Mouse (Mus musculus): ENCODE results near the gene Ptar1. TPM values are rescaled to one million over a fixed set of nuclear protein-coding genes. Genes with fewer than 3 reads are reported as not detected.

Gene Ptar1
- polyA plus RNA-seq, 1 experiment from 2014 or later = 5.0 TPM

Other genes with a start within 250 kb of the Ptar1 start
- 5.6 and 6.0 TPM in 2 replicates for gene Mamdc2, start 239.0 kb upstream of the Ptar1 start, polyA plus RNA-seq (2015; fragmentation: Nextera tagmentation; extraction: Ambion mirVana)
- gene 1700028P14Rik, start 34.6 kb upstream of the Ptar1 start, polyA plus RNA-seq (2015; fragmentation: Nextera tagmentation; extraction: Ambion mirVana) = 3.9 and 6.5 TPM in 2 replicates
- gene Apba1, start 71.5 kb downstream of the Ptar1 start, polyA plus RNA-seq (2015; fragmentation: Nextera tagmentation; extraction: Ambion mirVana) = 1.3 and 1.4 TPM in 2 replicates